Mouse (Mus musculus): Measurements from ENCODE around the gene Pced1a. TPM values are rescaled to one million over a fixed set of nuclear protein-coding genes. Genes with fewer than 3 reads are reported as not detected.
A peak's percentile ranks its signal among the peaks of the same experiment; 100 is the strongest.

The Pced1a gene
- polyA plus RNA-seq, 1 experiment = 15.7 TPM

DNA sequence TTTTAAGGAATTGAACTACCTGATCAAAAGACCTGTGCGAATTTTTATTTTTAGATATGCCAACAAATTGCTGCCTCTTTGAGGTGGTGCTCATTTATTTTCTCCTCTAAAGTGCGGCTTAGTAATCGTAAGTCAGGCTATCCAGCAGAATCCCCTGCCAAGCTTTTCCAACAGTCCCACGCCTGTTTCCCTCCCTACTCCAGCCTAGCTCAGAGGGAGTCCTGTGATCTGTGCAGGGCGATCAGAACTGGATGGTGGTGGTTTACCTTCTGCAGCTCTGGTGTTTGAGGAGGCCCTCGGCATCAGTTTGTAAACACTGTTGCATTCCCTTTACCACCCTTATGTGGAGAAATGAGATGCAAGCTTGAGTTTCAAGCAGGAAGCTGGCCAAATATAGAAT is 28.9 kb upstream of the Pced1a start:
- peak overlapping the region; percentile 94 for H3K27ac ChIP-seq (ENCODE audit: insufficient read depth, low read depth, low read length)
- TF ChIP-seq CTCF (IDR thresholded peaks at IDR 0.05; ENCODE audit: low read depth, low read length) (no peak), POLR2A (IDR thresholded peaks at IDR 0.05; ENCODE audit: borderline replicate concordance, low read depth, low read length) (no peak)

DNA sequence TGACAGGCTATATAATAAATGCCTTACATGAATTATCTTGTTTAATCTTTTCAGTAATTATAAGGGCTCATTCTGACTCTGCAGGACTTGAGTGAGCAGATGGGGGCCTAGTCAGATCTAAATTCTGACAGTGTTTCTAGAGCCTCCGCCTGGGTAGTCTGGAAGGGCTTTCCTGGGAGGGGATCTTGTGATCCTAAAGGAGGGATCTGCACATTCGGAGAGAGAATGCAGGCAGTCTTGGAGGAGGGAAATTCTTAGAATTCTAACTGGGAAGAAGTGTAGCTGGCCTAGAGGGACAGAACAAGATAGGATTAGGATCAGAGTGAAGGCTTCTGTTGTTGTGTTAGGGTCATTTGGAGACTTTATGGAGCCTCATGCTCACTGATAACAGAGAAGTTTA is 27.8 kb upstream of the Pced1a start:
- Histone ChIP-seq H3K27ac (ENCODE audit: insufficient read depth, low read depth, low read length) (peak overlapping the region; percentile 34), H3K4me1 (ENCODE audit: control insufficient read depth, insufficient read depth, low read length) (peaks cover 28% of the 10 kb centered on the region), H3K4me3 (ENCODE audit: insufficient read depth, low read length) (peak overlapping the region; percentile 33)
- TF ChIP-seq POLR2A (IDR thresholded peaks at IDR 0.05; ENCODE audit: borderline replicate concordance, low read depth, low read length) = no peak
- TF ChIP-seq CTCF (IDR thresholded peaks at IDR 0.05; ENCODE audit: low read depth, low read length) = no peak

More for the DNA sequence above, 28.9 kb upstream of the Pced1a start:
- H3K4me3 ChIP-seq (ENCODE audit: insufficient read depth, low read length) = peak overlapping the region; percentile 59
- peaks cover 30% of the 10 kb centered on the region for H3K4me1 ChIP-seq (ENCODE audit: control insufficient read depth, insufficient read depth, low read length)

DNA sequence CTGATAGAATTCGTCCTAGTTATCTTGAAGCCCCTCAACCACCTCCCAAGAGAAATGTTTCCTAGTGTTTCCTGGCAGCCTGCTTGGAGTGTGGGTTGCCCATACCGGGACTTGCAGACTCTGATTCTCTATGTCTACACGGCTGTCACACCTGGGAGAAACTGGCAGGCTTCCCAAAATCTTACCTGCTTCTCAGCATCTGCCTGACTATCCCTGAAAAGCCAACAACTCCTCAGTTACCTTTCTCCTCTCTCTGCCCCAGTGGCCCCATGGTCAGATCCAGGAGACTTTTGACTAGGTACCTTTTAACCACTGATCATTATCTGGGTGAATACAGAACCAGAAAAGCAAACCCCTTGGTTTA is 27.2 kb upstream of the Pced1a start:
- peak overlapping the region; percentile 91 for H3K4me3 ChIP-seq (ENCODE audit: insufficient read depth, low read length)
- peak overlapping the region; percentile 55; the same call in 1 of the 2 replicates for H3K27ac ChIP-seq (ENCODE audit: insufficient read depth, low read depth, low read length)
- TF ChIP-seq POLR2A (IDR thresholded peaks at IDR 0.05; ENCODE audit: borderline replicate concordance, low read depth, low read length) (no peak), CTCF (IDR thresholded peaks at IDR 0.05; ENCODE audit: low read depth, low read length) (no peak)
- peaks cover 28% of the 10 kb centered on the region for H3K4me1 ChIP-seq (ENCODE audit: control insufficient read depth, insufficient read depth, low read length)

DNA sequence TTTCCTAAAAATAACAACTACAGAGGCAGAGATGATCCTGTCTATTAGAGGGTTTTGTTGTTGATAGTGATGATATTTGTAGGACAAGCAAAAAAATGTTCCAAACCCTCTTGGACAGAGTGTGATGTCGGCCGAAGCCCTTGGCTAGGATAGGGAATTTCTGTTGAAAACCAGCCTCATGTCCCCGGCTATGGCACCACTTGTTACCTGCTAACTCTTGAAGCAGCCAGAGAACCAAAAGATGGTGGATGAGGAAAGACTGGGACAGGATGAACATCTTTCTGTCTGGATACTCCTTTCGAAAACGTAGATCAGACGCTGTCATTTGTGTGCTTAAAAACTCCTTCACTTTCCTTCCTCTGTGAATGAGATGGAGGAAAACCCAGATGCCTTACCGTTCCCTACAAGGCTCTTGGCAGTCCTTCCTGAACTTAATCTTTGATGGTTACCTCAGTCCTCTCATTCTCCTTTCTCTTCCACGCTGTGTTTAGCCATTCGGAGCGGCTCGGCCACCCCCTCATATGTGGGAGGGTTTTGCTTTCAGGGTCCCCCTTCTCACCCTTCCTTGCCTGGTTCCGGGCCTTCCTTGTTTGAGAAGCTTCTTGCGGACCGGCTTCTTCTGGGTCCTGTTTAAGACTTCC is 26.7 kb upstream of the Pced1a start:
- no peak for TF ChIP-seq CTCF (IDR thresholded peaks at IDR 0.05; ENCODE audit: low read depth, low read length)
- no peak for TF ChIP-seq POLR2A (IDR thresholded peaks at IDR 0.05; ENCODE audit: borderline replicate concordance, low read depth, low read length)
- H3K4me3 ChIP-seq (ENCODE audit: insufficient read depth, low read length) = peak overlapping the region; percentile 91
- peaks cover 28% of the 10 kb centered on the region for H3K4me1 ChIP-seq (ENCODE audit: control insufficient read depth, insufficient read depth, low read length)
- peak overlapping the region; percentile 55 for H3K27ac ChIP-seq (ENCODE audit: insufficient read depth, low read depth, low read length)

DNA sequence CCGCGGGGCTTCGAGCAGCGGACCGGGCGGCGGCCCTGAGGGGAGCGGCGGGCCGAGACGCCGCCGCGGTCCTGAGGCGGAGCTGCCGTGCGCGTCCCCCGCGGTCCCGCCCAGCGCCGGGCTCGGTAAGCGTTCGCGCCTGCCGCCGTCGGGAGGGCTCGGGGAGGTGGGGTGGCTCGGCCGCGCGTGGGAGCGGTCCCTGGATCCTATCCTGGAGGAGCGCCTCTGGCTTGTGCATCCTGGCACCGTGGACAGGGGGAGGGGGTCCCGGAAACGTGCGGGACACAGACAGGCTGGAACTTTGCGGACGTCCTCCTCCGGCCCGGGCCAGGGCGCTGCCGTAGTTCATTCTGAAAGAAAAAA is 25.9 kb upstream of the Pced1a start:
- Histone ChIP-seq H3K4me1 (ENCODE audit: control insufficient read depth, insufficient read depth, low read length) (peaks cover 26% of the 10 kb centered on the region), H3K27ac (ENCODE audit: insufficient read depth, low read depth, low read length) (peak overlapping the region; percentile 55), H3K4me3 (ENCODE audit: insufficient read depth, low read length) (peak overlapping the region; percentile 91)
- TF ChIP-seq POLR2A (IDR thresholded peaks at IDR 0.05; ENCODE audit: borderline replicate concordance, low read depth, low read length) (no peak), CTCF (IDR thresholded peaks at IDR 0.05; ENCODE audit: low read depth, low read length) (no peak)

DNA sequence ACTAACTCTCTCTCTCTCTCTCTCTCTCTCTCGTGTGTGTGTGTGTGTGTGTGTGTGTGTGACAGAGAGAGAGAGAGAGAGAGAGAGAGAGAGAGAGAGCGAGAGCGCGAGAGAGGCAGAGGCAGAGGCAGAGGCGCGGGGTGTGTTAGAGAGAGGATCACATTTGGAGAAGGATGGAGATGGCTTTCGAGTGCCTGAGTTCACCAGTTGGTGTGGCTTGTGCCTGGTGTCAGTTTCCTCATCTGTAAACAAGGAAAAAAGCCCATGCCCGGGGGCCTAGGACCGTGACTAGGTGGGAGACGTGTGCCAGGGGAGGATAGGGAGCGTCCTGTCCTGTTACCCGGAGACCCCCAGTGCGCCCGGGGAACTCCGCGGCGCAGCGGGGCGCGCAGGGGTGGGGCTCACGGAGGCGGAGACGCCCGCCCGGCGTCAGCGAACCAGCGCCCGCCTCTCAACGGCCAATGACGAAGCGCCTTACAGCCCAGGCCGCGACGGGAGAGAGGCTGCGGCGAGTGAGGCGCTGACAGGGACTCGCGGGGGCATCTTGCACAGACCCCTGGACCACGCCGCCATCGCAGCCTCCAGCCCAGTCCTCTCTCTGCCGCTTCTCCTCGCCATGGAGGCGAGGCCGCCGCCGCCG is 25.4 kb upstream of the Pced1a start, which contains the start of gene Ptpra:
TSS of gene Ptpra (plus strand) at position 485 of the 640 bp plus-strand sequence.
- Histone ChIP-seq H3K27ac (ENCODE audit: insufficient read depth, low read depth, low read length) (peak within 1 kb of the TSS; percentile 55), H3K4me3 (ENCODE audit: insufficient read depth, low read length) (peak within 1 kb of the TSS; percentile 91), H3K4me1 (ENCODE audit: control insufficient read depth, insufficient read depth, low read length) (peaks cover 24% of the 10 kb centered on the region)
- TF ChIP-seq POLR2A (IDR thresholded peaks at IDR 0.05; ENCODE audit: borderline replicate concordance, low read depth, low read length) (no peak), CTCF (IDR thresholded peaks at IDR 0.05; ENCODE audit: low read depth, low read length) (no peak)

DNA sequence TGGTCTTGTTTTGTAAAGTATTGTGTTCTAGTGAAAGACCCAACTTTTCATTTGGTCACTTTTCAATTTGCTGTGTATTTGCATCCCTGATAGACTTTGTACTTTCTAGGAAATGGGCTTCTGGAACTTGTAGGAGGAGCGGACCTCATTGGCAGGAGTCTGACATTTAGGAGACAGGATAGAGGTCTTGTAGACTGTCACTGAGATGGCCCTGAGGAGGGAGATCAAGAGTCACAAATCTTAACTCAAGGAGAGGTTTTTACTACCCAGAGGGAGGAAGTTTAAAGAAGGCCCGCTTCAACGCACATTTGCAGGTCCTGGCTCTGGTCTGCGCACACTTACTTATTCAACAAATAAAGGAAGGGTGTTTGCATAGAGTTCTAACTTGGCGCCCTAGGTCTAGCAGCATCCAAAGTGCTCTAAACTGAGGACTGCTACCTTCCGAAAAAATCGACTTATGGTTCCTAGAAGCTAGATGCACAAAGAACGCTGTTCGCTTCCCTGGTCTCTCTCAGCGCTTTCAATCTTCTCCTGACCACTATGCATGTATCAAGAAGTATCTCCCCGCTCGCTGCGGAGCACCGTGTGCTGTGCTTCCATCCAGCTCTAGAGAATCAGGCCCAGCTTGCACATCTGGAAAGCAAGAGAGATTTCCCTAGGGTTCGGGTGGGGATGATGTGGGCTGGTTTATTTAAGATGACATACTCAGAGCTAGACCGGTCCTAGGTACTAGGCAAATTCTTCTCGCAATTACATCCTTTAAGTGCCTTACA is 24.7 kb upstream of the Pced1a start:
- Histone ChIP-seq H3K4me3 (ENCODE audit: insufficient read depth, low read length) (peak overlapping the region; percentile 91), H3K27ac (ENCODE audit: insufficient read depth, low read depth, low read length) (peak overlapping the region; percentile 18), H3K4me1 (ENCODE audit: control insufficient read depth, insufficient read depth, low read length) (peaks cover 16% of the 10 kb centered on the region)
- TF ChIP-seq CTCF (IDR thresholded peaks at IDR 0.05; ENCODE audit: low read depth, low read length) = no peak
- no peak for TF ChIP-seq POLR2A (IDR thresholded peaks at IDR 0.05; ENCODE audit: borderline replicate concordance, low read depth, low read length)

DNA sequence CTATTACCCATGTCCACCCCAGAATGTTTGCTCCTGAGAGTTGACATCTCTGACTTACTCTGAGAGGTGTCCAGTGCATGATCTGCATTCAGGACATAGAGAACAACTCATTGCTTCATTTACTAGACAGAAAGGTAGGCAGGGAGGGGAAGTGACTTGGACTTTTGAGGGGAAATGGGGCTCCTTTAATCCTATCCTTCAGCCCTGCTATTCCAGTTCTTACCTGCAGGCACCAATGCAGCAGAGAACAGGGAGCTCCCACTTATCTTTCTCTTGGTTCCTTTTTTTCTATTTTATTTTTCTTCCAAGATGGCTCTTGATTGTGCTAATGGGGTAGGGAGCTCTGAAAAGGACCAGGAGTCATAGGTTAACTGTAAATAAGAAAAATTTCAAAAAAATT is 23.9 kb upstream of the Pced1a start:
- no peak for TF ChIP-seq CTCF (IDR thresholded peaks at IDR 0.05; ENCODE audit: low read depth, low read length)
- no peak for TF ChIP-seq POLR2A (IDR thresholded peaks at IDR 0.05; ENCODE audit: borderline replicate concordance, low read depth, low read length)
- Histone ChIP-seq H3K4me1 (ENCODE audit: control insufficient read depth, insufficient read depth, low read length) (peaks cover 15% of the 10 kb centered on the region), H3K4me3 (ENCODE audit: insufficient read depth, low read length) (no peak overlapping the region), H3K27ac (ENCODE audit: insufficient read depth, low read depth, low read length) (no peak overlapping the region)

DNA sequence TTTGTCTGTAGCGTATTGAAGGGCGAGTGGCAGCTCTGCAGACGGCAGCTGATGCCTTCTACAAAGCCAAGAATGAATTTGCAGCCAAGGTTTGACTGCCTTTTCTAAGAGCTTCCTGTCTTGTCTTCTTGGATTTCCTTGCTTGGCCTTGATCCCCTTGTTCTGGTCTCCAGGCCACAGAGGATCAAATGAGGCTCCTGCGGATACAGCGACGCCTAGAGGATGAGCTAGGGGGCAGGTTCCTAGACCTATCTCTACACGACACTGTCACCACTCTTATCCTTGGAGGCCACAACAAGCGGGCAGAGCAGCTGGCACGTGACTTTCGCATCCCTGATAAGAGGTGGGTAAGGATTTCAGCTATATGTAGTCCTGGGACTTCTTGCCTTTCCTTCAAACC is 17.7 kb upstream of the Pced1a start:
- H3K27ac ChIP-seq (ENCODE audit: insufficient read depth, low read depth, low read length) = no peak overlapping the region
- TF ChIP-seq CTCF (IDR thresholded peaks at IDR 0.05; ENCODE audit: low read depth, low read length) (no peak), POLR2A (IDR thresholded peaks at IDR 0.05; ENCODE audit: borderline replicate concordance, low read depth, low read length) (no peak)
- H3K4me3 ChIP-seq (ENCODE audit: insufficient read depth, low read length) = no peak overlapping the region
- no peaks in the 10 kb centered on the region for H3K4me1 ChIP-seq (ENCODE audit: control insufficient read depth, insufficient read depth, low read length)

Measured in bone marrow macrophage, adult 2 months (primary cell).